Mouse (Mus musculus): ENCODE data around the gene Tdpoz4.
"Not testable (repeated sequence)": the region's sequence is repeated elsewhere in the genome, so short reads cannot be mapped to it uniquely, and the experiment has no call there.

Gene Tdpoz4

DNA sequence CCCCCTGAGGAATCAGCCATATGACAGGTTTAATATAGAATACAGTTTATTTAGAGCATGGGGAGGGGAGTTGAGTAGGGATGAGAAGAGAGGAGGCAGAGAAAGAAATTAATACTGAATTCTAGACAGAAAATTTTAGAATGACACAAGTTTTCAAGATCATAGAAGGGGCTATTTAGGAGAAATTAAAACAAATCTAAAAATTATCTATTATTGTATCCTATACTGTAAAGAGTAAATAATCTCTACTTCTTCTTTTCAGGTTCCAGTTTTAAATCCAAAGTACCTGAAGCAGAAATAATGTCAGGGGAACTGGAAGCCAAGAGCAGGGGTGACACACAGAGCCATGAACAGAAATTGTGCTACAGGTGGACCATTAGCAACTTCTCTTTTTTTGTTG is at the start of gene Tdpoz4:
Tdpoz4 (plus strand) TSS at position 301 of the 400 bp plus-strand sequence.
- not testable (repeated sequence) for DNase-seq (ENCODE audit: low spot score in 2 of 2)

- not testable (repeated sequence) for DNase-seq (ENCODE audit: low spot score in 2 of 2)
Observed at GRCm38 (mm10) chr3:93754022-93754421, 42.2 kb upstream of the Tdpoz4 start.

- DNase-seq (ENCODE audit: low spot score in 2 of 2) = not testable (repeated sequence)
Observed at GRCm38 (mm10) chr3:93772700-93773099, 23.5 kb upstream of the Tdpoz4 start, which contains the start of gene Gm5773. TSS of gene Gm5773 (plus strand) at chr3:93773000.

DNA sequence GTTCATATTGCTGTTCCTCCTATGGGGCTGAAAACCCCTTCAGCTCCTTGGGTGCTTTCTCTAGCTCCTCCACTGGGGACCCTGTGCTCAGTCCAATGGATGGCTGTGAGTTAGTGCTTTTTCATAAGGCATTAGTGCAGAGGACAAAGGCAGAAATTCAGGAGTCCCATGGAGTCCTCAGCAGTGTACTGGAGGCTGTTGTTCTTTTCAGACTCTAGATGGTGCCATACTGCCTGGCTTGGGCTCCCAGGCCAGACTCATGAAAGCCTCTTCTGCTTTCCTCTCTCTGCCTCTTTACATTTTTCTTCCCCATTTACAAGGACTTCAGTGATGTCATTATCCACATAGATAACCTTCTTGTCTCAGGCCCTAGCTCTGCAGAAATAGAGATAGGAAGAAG is 17.1 kb downstream of the Tdpoz4 start:
- DNase-seq (ENCODE audit: low spot score in 2 of 2) = not testable (repeated sequence)

DNA sequence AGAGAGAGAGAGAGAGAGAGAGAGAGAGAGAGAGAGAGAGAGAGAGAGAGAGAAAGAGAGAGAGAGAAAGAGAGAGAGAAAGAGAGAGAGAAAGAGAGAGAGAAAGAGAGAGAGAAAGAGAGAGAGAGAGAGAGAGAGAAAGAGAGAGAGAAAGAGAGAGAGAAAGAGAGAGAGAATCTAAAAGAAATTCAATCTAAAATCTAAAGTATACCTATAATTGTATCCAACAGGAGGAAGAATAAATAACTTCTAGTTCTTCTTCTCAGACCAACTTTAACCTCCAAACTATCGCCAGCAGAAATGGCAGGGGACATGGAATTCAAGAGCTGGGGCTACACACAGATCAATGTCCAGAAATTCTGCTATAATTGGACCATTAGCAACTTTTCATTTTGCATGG is 29.5 kb downstream of the Tdpoz4 start, which contains the start of gene Tdpoz3:
Tdpoz3 (plus strand) TSS at position 301 of the 400 bp plus-strand sequence.
- not testable (repeated sequence) for DNase-seq (ENCODE audit: low spot score in 2 of 2)
